Mouse (Mus musculus) brain, adult 2 months (tissue): ENCODE measurements around the gene Opcml.

Experiments
- DNase-seq: peaks from one replicate; pipeline ENCODE4 v3.0.0; 2011; ENCODE audit warnings: low read depth, low spot score

The Opcml gene

DNA sequence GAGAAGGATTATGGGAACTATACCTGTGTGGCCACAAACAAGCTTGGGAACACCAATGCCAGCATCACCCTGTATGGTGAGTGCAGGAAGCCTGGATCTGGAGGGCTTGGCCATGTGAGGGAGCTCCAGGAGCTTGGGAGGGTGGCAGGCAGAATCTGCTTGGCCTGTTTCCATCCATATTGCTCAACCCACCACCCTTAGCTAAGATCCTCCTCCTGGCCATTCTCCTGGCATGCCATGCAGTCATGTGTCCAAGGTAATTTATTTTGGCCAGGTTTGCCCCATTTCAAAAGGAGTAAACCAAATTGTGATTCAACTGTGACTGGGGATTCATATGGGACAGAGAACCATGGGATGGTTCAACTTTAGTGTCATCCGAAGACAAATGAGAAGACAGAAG, 1112.7 kb downstream of the Opcml start:
- DNase-seq: no peak

GRCm38 (mm10) chr9:28909738-28910137, 1119.2 kb downstream of the Opcml start:
- DNase-seq: no peak

GRCm38 (mm10) chr9:28911571-28912185, 1121.1 kb downstream of the Opcml start:
- DNase-seq: peak; percentile 35

DNA sequence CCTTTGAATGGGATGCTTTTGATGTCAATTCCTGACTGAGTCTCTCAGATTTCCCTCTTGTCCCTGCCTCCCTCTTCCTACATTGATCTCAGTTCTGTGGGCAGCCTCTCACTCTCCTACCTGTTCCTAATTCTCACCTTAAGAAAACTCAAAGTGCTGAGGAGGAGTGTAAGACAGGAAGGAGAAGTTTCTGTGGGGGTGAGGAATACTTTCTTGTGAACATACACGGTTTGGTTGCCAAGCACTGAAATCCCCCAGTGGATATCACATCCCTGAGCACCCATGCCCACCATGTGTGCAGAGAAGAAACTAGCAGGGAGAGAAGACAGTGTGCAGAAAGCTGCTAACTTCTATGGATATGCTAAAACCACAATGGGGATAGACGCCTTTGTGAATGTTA, 1141.5 kb downstream of the Opcml start:
- DNase-seq: peak; percentile 69

DNA sequence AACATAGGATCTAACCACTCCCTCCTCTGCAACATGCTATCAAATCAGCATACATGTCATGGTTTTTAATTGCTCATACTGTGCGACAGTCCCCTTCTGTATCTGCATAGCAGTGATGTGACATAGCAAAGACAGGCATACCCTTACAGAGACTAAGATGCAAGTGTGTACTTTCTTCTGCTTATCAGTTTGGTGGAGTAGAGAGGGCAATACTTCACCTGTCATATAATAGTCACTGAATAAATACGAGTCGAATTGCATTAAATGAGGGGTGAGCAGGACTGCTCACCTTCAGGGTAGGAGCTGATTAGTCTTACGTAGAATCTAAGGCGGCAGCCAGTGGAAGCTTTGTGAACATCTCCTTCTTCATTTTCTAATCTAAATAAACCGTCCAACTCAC, 1146.6 kb downstream of the Opcml start:
- no peak for DNase-seq

GRCm38 (mm10) chr9:28937980-28938379, 1147.4 kb downstream of the Opcml start:
- peak; percentile 75 for DNase-seq

DNA sequence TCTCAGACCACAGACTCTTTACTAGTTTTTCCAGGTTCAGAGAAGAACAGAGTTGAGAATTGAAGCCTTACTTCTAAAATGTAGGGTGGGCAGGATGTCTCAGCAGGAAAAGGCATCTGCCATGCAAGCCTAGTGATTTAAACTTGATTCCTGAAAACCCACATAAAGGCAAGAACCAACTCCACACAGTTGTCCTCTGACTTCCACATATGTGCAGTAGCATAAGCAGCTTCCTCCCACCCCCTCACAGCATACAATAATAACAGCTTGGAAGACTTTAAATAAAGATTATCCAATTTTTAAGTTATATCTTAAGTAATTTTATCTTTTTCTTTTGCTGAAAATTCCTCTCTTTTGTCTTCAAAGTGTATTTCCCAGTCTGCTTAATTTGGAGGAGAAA, 1150.3 kb downstream of the Opcml start:
- DNase-seq: peak; percentile 47

GRCm38 (mm10) chr9:28969455-28969854, 1178.9 kb downstream of the Opcml start:
- peak; percentile 22 for DNase-seq
